Mouse (Mus musculus): ENCODE data around the gene Ptpn7.
"Not testable (repeated sequence)": the region's sequence is repeated elsewhere in the genome, so short reads cannot be mapped to it uniquely, and the experiment has no call there.

Gene Ptpn7

GRCm38 (mm10) chr1:135183448-135183847 lies 50.9 kb downstream of the Ptpn7 start:
- no peak for DNase-seq (ENCODE audit: extremely low read depth, low read depth, low spot score)

GRCm38 (mm10) chr1:135183941-135184570 lies 51.6 kb downstream of the Ptpn7 start:
- no peak for DNase-seq (ENCODE audit: extremely low read depth, low read depth, low spot score)

GRCm38 (mm10) chr1:135185936-135186335 lies 53.4 kb downstream of the Ptpn7 start:
- no peak for DNase-seq (ENCODE audit: extremely low read depth, low read depth, low spot score)

GRCm38 (mm10) chr1:135186427-135186826 lies 53.9 kb downstream of the Ptpn7 start:
- no peak for DNase-seq (ENCODE audit: extremely low read depth, low read depth, low spot score)

- not testable (repeated sequence) for DNase-seq (ENCODE audit: extremely low read depth, low read depth, low spot score)
Observed at GRCm38 (mm10) chr1:135187016-135187415, 54.5 kb downstream of the Ptpn7 start.

- DNase-seq (ENCODE audit: extremely low read depth, low read depth, low spot score): peak; percentile 58
Observed at GRCm38 (mm10) chr1:135188197-135188596, 55.7 kb downstream of the Ptpn7 start.

GRCm38 (mm10) chr1:135189186-135189585 lies 56.7 kb downstream of the Ptpn7 start:
- DNase-seq (ENCODE audit: extremely low read depth, low read depth, low spot score): no peak

- DNase-seq (ENCODE audit: extremely low read depth, low read depth, low spot score): not testable (repeated sequence)
Observed at GRCm38 (mm10) chr1:135194335-135194734, 61.8 kb downstream of the Ptpn7 start.
